Mouse (Mus musculus) E14TG2a.4 (cell line): ENCODE measurements at regions not wholly inside any gene's neighbourhood (a gene's known extent, or its start where the extent isn't known, plus 50 kb on each side); places are given as distances from the start of the nearest gene placed in this dataset.

Source experiments
- H3K27me3 ChIP-seq: 2 replicates; pipeline ENCODE4 v1.6.1; 2014; ENCODE audit warnings: low read length, control low read depth; ENCODE audit not compliant: insufficient read depth
- H3K36me3 ChIP-seq: 2 replicates; pipeline ENCODE4 v1.6.1; 2014; ENCODE audit warnings: low read length, control low read depth; ENCODE audit not compliant: insufficient read depth
- H3K4me1 ChIP-seq: replicated peaks from 2 replicates; pipeline ENCODE4 v1.6.1; 2014; ENCODE audit warnings: low read depth, low read length, control low read depth
- H3K4me3 ChIP-seq: replicated peaks from 2 replicates; pipeline ENCODE4 v1.5.1; 2014; ENCODE audit warnings: mild to moderate bottlenecking, low read length
- H3K9me3 ChIP-seq: 2 replicates; pipeline ENCODE4 v1.6.1; 2014; ENCODE audit warnings: low read length, control low read depth
- CTCF ChIP-seq: conservative IDR thresholded peaks from 2 replicates; pipeline ENCODE4 v1.5.1; 2014; ENCODE audit warnings: low read length
- NANOG ChIP-seq: IDR thresholded peaks from 2 replicates; pipeline ENCODE4 v1.6.1; 2014; ENCODE audit warnings: borderline replicate concordance, low read length, mixed read lengths
- POU5F1 ChIP-seq: IDR thresholded peaks from 2 replicates; pipeline ENCODE4 v1.6.1; 2014; ENCODE audit warnings: low read length, borderline replicate concordance

GRCm38 (mm10) chr4:67698438-67698837 lies 871.1 kb downstream of the Tlr4 start:
- Histone ChIP-seq H3K4me1 (no peaks in the 10 kb centered on the region), H3K27me3 (no peaks in the 10 kb centered on the region), H3K4me3 (no peak overlapping the region), H3K36me3 (no peaks in the 10 kb centered on the region), H3K9me3 (no peaks in the 10 kb centered on the region)
- TF ChIP-seq CTCF (no peak), POU5F1 (no peak), NANOG (no peak)
